Mouse (Mus musculus) stomach, embryonic 14.5 days (tissue): Measurements from ENCODE around the gene Mtfr2. TPM values are rescaled to one million over a fixed set of nuclear protein-coding genes. Genes with fewer than 3 reads are reported as not detected.

ENCODE experiments used
- ATAC-seq: fragments of 200-750 bp; cut with Nextera tagmentation; 2 replicates; pipeline ENCODE4 v1.8.0; 2017; ENCODE audit warnings: low read depth, moderate TSS enrichment; ENCODE audit not compliant: insufficient number of reproducible peaks, insufficient read depth, low FRiP score
- H3K27ac ChIP-seq: fragments of 300-500 bp; sonication (generic); 2 replicates; pipeline ENCODE4 v1.5.1; 2014; ENCODE audit warnings: mild to moderate bottlenecking, low read length, moderate library complexity, mixed read lengths
- H3K27me3 ChIP-seq: fragments of 300-500 bp; sonication (generic); 2 replicates; pipeline ENCODE4 v1.6.1; 2014; ENCODE audit warnings: low read length, control low read depth, mixed read lengths; ENCODE audit not compliant: control insufficient read depth, insufficient read depth
- H3K36me3 ChIP-seq: fragments of 300-500 bp; sonication (generic); 2 replicates; pipeline ENCODE4 v1.6.1; 2014; ENCODE audit warnings: mild to moderate bottlenecking, control low read depth, low read length, moderate library complexity, mixed read lengths; ENCODE audit not compliant: control insufficient read depth, insufficient read depth
- H3K4me1 ChIP-seq: fragments of 300-500 bp; sonication (generic); 2 replicates; pipeline ENCODE4 v1.6.1; 2014; ENCODE audit warnings: low read length, control low read depth, mixed read lengths; ENCODE audit not compliant: control insufficient read depth, insufficient read depth
- H3K4me2 ChIP-seq: fragments of 300-500 bp; sonication (generic); replicated peaks from 2 replicates; pipeline ENCODE4 v1.6.1; 2014; ENCODE audit warnings: low read depth, low read length, control low read depth
- H3K4me3 ChIP-seq: fragments of 300-500 bp; sonication (generic); 2 replicates; pipeline ENCODE4 v1.5.1; 2014; ENCODE audit warnings: low read depth, low read length, control low read depth
- H3K9ac ChIP-seq: fragments of 300-500 bp; sonication (generic); replicated peaks from 2 replicates; pipeline ENCODE4 v1.6.1; 2014; ENCODE audit warnings: low read depth, mild to moderate bottlenecking, control low read depth, low read length, moderate library complexity, mixed read lengths
- H3K9me3 ChIP-seq: fragments of 300-500 bp; sonication (generic); 2 replicates; pipeline ENCODE4 v1.6.1; 2016; ENCODE audit warnings: low read depth, low read length, control low read depth; ENCODE audit not compliant: control insufficient read depth
- WGBS: fragments of 180-500 bp; shearing (Covaris S2); extraction: QIAGEN DNeasy Blood & Tissue Kit; methylation state at CpG from one replicate; pipeline ENCODE4 v1.1.7; 2014; 5-methylcytosine and 5-hydroxymethylcytosine counted together
- polyA plus RNA-seq: library from polyadenylated mRNA; unstranded; fragments of >200 nt; fragmentation: Nextera tagmentation; extraction: Ambion mirVana; gene quantifications from 2 replicates; pipeline ENCODE4 v1.2.1, GENCODE M21; 2014

The Mtfr2 gene
- polyA plus RNA-seq, 1 experiment from 2014 or later, result 3.7 TPM

DNA sequence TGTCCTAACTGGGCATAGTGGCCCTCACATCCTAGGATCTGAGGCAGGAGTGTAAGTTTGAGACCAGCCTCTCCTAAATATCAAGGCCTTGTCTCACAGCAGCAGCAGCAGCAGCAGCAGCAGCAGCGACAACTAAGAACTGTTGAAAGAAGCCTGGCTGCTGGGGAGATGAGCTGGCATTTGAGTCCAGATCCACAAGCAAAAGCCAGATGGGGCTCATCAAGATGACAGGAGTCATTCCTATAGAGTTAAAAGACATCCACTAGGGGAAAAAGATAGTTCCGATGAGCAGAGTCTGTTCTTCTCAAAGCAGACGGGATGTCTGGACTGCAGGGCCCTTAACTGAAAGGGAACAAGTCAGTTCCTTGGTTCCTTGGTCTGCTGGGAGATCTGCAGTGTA lies 60.8 kb downstream of the Mtfr2 start:
- H3K36me3 ChIP-seq, result no peaks in the 10 kb centered on the region
- H3K27ac ChIP-seq, result no peak overlapping the region
- WGBS, result 40% methylated on average over 3 of the region's 3 CpGs
- H3K4me2 ChIP-seq, result no peak overlapping the region
- H3K4me1 ChIP-seq, result no peaks in the 10 kb centered on the region
- H3K4me3 ChIP-seq, result no peak overlapping the region
- no peaks in the 10 kb centered on the region; the same call in 1 of the 2 replicates for H3K9me3 ChIP-seq
- H3K9ac ChIP-seq, result no peak overlapping the region
- ATAC-seq, result no peak
- H3K27me3 ChIP-seq, result no peaks in the 10 kb centered on the region

DNA sequence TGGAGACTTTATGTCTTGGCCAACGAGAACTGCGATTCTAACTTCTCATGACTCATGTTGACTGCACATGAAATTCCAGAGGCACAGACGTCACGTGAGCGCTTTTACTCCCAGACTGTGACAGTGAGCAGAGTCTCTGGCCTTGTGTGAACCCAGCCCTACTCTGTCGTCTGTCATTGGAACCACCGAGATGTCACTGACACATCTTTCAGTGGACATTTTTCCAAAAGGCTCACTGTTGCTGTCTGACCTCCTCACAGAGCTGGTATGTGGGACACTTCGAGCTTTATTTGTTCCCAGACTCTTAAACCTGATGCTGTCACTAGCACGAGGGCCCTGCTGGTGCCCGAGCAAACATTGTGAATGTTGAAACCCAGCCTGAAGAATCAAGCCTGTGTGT lies 61.6 kb downstream of the Mtfr2 start:
- Histone ChIP-seq H3K4me1 (no peaks in the 10 kb centered on the region), H3K27me3 (no peaks in the 10 kb centered on the region), H3K9me3 (no peaks in the 10 kb centered on the region; the same call in 1 of the 2 replicates), H3K27ac (no peak overlapping the region), H3K9ac (no peak overlapping the region), H3K4me2 (no peak overlapping the region), H3K36me3 (no peaks in the 10 kb centered on the region), H3K4me3 (no peak overlapping the region)
- WGBS, result 63% methylated on average over 10 of the region's 10 CpGs
- no peak for ATAC-seq

Other genes with a start within 250 kb of the Mtfr2 start
- gene Map7, start 199.3 kb upstream of the Mtfr2 start, polyA plus RNA-seq, result 12.0 and 14.4 TPM in 2 replicates
- 146 and 149 TPM in 2 replicates for gene Bclaf1, start 35.3 kb upstream of the Mtfr2 start, polyA plus RNA-seq